Comparison of ENCODE assay signal across 12 mouse cellular contexts in the genomic region with DNA sequence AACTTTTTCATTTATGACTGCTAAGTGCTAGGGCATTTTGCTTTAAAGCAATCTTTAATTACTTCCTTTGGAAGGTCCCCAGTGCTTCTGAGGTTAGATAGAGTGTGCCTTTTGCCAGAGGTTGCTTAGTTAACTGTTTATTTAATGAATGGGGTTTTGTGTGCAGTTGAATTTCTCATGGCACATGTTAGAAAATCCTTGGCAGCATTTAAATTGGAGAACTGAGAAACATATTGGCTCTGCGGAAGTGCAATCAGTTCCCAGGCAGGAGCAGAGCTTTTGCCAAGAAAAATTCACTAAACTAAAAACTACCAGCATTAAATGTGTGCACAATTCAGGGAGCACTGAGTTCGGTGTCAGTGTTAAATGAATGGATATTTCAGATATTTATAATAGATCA.
A peak's percentile ranks its signal among the peaks of the same experiment; 100 is the strongest.
DNase-seq lines count a peak whose midpoint lies in the region; ATAC-seq and TF ChIP-seq lines count a peak whose summit lies in the region.
"Had no signal": no experiment of that assay in that cellular context is flagged by ENCODE, and none has a peak within 500 bp of the region (broad histone marks: within the 10 kb centered on the region; RNA-seq: fewer than 3 reads in every experiment).

No protein-coding gene starts in this region.

- TF ChIP-seq POLR2A in cerebellum, adult 2 months (IDR thresholded peaks at IDR 0.05; ENCODE audit: borderline replicate concordance, insufficient read depth, low read length), result no peak

- ATAC-seq in forebrain, embryonic 14.5 days, result peak; percentile 55; the same call in 1 of the 2 replicates
- no peak for ATAC-seq in forebrain, embryonic 12.5 days (ENCODE audit: low FRiP score)
- no peak for ATAC-seq in kidney, embryonic 15.5 days (replicated peaks; ENCODE audit: low FRiP score)
- ATAC-seq: lung, postnatal 0 days; midbrain, embryonic 15.5 days had no signal

- no peaks in the 10 kb centered on the region for H3K9me3 ChIP-seq in forebrain, embryonic 14.5 days (replicated peaks; ENCODE audit: control insufficient read depth, low read length)
- no peaks in the 10 kb centered on the region for H3K9me3 ChIP-seq in forebrain, embryonic 12.5 days
- H3K9me3 ChIP-seq in kidney, embryonic 15.5 days (replicated peaks), result no peaks in the 10 kb centered on the region
- H3K9me3 ChIP-seq: midbrain, embryonic 15.5 days had no signal

- intact Hi-C loops in left cerebral cortex, postnatal 14 days (cut with DNase I), result no loop called here
- intact Hi-C loops in left cerebral cortex, adult 2 months (cut with DNase I), result no loop called here

- no peak for TF ChIP-seq CTCF in left cerebral cortex, adult 2 months (IDR thresholded peaks at IDR 0.05)
- no peak for TF ChIP-seq CTCF in cerebellum, adult 2 months (IDR thresholded peaks at IDR 0.05; ENCODE audit: borderline replicate concordance, insufficient read depth, low read depth, low read length)

- no peak overlapping the region for H3K9ac ChIP-seq in forebrain, embryonic 14.5 days (ENCODE audit: low read length)
- H3K9ac ChIP-seq in forebrain, embryonic 12.5 days, result no peak overlapping the region
- no peak overlapping the region for H3K9ac ChIP-seq in kidney, embryonic 15.5 days
- H3K9ac ChIP-seq: midbrain, embryonic 15.5 days had no signal

- peak; percentile 87 for DNase-seq in forebrain, embryonic 14.5 days (ENCODE audit: low spot score)
- DNase-seq in left cerebral cortex, postnatal 14 days (ENCODE audit: low spot score in 2 of 2), result peak; percentile 19 to 37
- DNase-seq in left cerebral cortex, adult 2 months (ENCODE audit: extremely low spot score in 1 of 2, low spot score in 2 of 2), result no peak
- peak; percentile 49 to 89 for DNase-seq in cerebellum, adult 2 months
- DNase-seq in layer of hippocampus, adult 8-10 months (ENCODE audit: low spot score in 2 of 2), result peak; percentile 30 to 44
- no peak for DNase-seq in urinary bladder, postnatal 10 days (ENCODE audit: low spot score)
- DNase-seq: heart, postnatal 4 days had no signal

- WGBS in forebrain, embryonic 14.5 days, result 27% methylated on average over 2 of the region's 2 CpGs
- WGBS in forebrain, embryonic 12.5 days, result 67% methylated on average over 2 of the region's 2 CpGs
- whole genome bisulfite sequencing in cerebellum, adult 2 months, result 5% methylated on average over 2 of the region's 2 CpGs
- 75% methylated on average over 2 of the region's 2 CpGs for WGBS in kidney, embryonic 15.5 days

- no peaks in the 10 kb centered on the region for H3K36me3 ChIP-seq in forebrain, embryonic 14.5 days (ENCODE audit: control insufficient read depth, insufficient read depth, low read length)
- H3K36me3 ChIP-seq in forebrain, embryonic 12.5 days (replicated peaks), result no peaks in the 10 kb centered on the region
- no peaks in the 10 kb centered on the region for H3K36me3 ChIP-seq in kidney, embryonic 15.5 days
- H3K36me3 ChIP-seq: midbrain, embryonic 15.5 days had no signal

- H3K27ac ChIP-seq in forebrain, embryonic 14.5 days (ENCODE audit: low read depth, low read length), result no peak overlapping the region
- H3K27ac ChIP-seq in forebrain, embryonic 12.5 days, result no peak overlapping the region
- no peak overlapping the region for H3K27ac ChIP-seq in left cerebral cortex, adult 2 months
- no peak overlapping the region for H3K27ac ChIP-seq in cerebellum, adult 2 months (ENCODE audit: insufficient read depth, low read length)
- H3K27ac ChIP-seq in kidney, embryonic 15.5 days, result no peak overlapping the region
- H3K27ac ChIP-seq: midbrain, embryonic 15.5 days had no signal

- H3K4me3 ChIP-seq in forebrain, embryonic 14.5 days (ENCODE audit: low read depth, low read length), result no peak overlapping the region
- no peak overlapping the region for H3K4me3 ChIP-seq in forebrain, embryonic 12.5 days (replicated peaks)
- no peak overlapping the region for H3K4me3 ChIP-seq in left cerebral cortex, adult 2 months
- no peak overlapping the region for H3K4me3 ChIP-seq in cerebellum, adult 2 months (replicated peaks; ENCODE audit: insufficient read depth, low read depth, low read length)
- H3K4me3 ChIP-seq in kidney, embryonic 15.5 days (replicated peaks), result no peak overlapping the region
- H3K4me3 ChIP-seq: erythroblast, embryonic 14.5 days; midbrain, embryonic 15.5 days had no signal

- H3K27me3 ChIP-seq in forebrain, embryonic 14.5 days (replicated peaks; ENCODE audit: control insufficient read depth, insufficient read depth, low read length), result no peaks in the 10 kb centered on the region
- no peaks in the 10 kb centered on the region for H3K27me3 ChIP-seq in forebrain, embryonic 12.5 days
- no peaks in the 10 kb centered on the region for H3K27me3 ChIP-seq in cerebellum, adult 2 months (ENCODE audit: control insufficient read depth, insufficient read depth, low read length)
- no peaks in the 10 kb centered on the region for H3K27me3 ChIP-seq in kidney, embryonic 15.5 days
- H3K27me3 ChIP-seq: midbrain, embryonic 15.5 days had no signal

- no peak overlapping the region for H3K4me2 ChIP-seq in forebrain, embryonic 14.5 days (ENCODE audit: low read length)
- H3K4me2 ChIP-seq in forebrain, embryonic 12.5 days, result no peak overlapping the region
- no peak overlapping the region for H3K4me2 ChIP-seq in kidney, embryonic 15.5 days
- H3K4me2 ChIP-seq: midbrain, embryonic 15.5 days had no signal

- no peaks in the 10 kb centered on the region for H3K4me1 ChIP-seq in forebrain, embryonic 14.5 days (ENCODE audit: control insufficient read depth, insufficient read depth, low read length)
- no peaks in the 10 kb centered on the region for H3K4me1 ChIP-seq in forebrain, embryonic 12.5 days
- peaks cover 17% of the 10 kb centered on the region; the same call in 1 of the 2 replicates for H3K4me1 ChIP-seq in cerebellum, adult 2 months (ENCODE audit: control insufficient read depth, insufficient read depth, low read length)
- H3K4me1 ChIP-seq in kidney, embryonic 15.5 days, result no peaks in the 10 kb centered on the region
- H3K4me1 ChIP-seq: midbrain, embryonic 15.5 days had no signal

Comparison
In these comparisons a context has a peak if more than half of its experiments do, and no peak if none do; other contexts are left out.
1. DNase-seq: peak in forebrain, embryonic 14.5 days (single experiment), left cerebral cortex, postnatal 14 days (2 of 2), cerebellum, adult 2 months (2 of 2) and layer of hippocampus, adult 8-10 months (2 of 2); none in left cerebral cortex, adult 2 months (0 of 2) and urinary bladder, postnatal 10 days (single experiment).